Mouse (Mus musculus): Measurements from ENCODE around the gene Kirrel3. TPM values are rescaled to one million over a fixed set of nuclear protein-coding genes. Genes with fewer than 3 reads are reported as not detected.

Gene Kirrel3
- total RNA-seq, 2 experiments from 2014 or later, result 1.3 to 1.7 TPM

GRCm38 (mm10) chr9:34967772-34968171, 482.1 kb downstream of the Kirrel3 start:
- intact Hi-C loops (cut with DNase I), result no loop called here
- DNase-seq, result no peak

- no peak for DNase-seq
- intact Hi-C loops (cut with DNase I), result no loop called here
These were observed 484.3 kb downstream of the Kirrel3 start for GRCm38 (mm10) chr9:34969881-34970490.

- DNase-seq, result no peak
- intact Hi-C loops (cut with DNase I), result no loop called here
These were observed 488.6 kb downstream of the Kirrel3 start for GRCm38 (mm10) chr9:34974326-34974725.

- no peak for DNase-seq
- intact Hi-C loops (cut with DNase I), result no loop called here
These were observed 489.6 kb downstream of the Kirrel3 start for GRCm38 (mm10) chr9:34975245-34975644.

GRCm38 (mm10) chr9:34976596-34977462, 491.1 kb downstream of the Kirrel3 start:
- peak in 1 of 2 experiments; percentile 24 for DNase-seq
- intact Hi-C loops (cut with DNase I), result no loop called here

GRCm38 (mm10) chr9:34977700-34978099, 492.0 kb downstream of the Kirrel3 start:
- no peak for DNase-seq
- intact Hi-C loops (cut with DNase I), result no loop called here

- intact Hi-C loops (cut with DNase I), result no loop called here
- no peak for DNase-seq
These were observed 492.5 kb downstream of the Kirrel3 start for GRCm38 (mm10) chr9:34978229-34978628.

- intact Hi-C loops (cut with DNase I), result no loop called here
These were observed 495.0 kb downstream of the Kirrel3 start for GRCm38 (mm10) chr9:34980516-34981265.

GRCm38 (mm10) chr9:34983513-34984462, 498.1 kb downstream of the Kirrel3 start:
- intact Hi-C loops (cut with DNase I), result loop anchor here (1.0 kb wide), 1 partner anchor 36 kb away; no protein-coding TSS in a partner anchor
- DNase-seq, result peak; percentile 41 to 61

More at GRCm38 (mm10) chr9:34980516-34981265, 495.0 kb downstream of the Kirrel3 start:
- no peak for DNase-seq

GRCm38 (mm10) chr9:34986156-34986555, 500.5 kb downstream of the Kirrel3 start:
- DNase-seq, result no peak
- intact Hi-C loops (cut with DNase I), result no loop called here

GRCm38 (mm10) chr9:34987422-34988148, 501.9 kb downstream of the Kirrel3 start:
- intact Hi-C loops (cut with DNase I), result no loop called here
- DNase-seq, result no peak

GRCm38 (mm10) chr9:34988683-34989082, 503.0 kb downstream of the Kirrel3 start:
- no peak for DNase-seq
- intact Hi-C loops (cut with DNase I), result no loop called here

- DNase-seq, result peak; percentile 32
- intact Hi-C loops (cut with DNase I), result no loop called here
These were observed 506.5 kb downstream of the Kirrel3 start for GRCm38 (mm10) chr9:34992201-34992600.

GRCm38 (mm10) chr9:34993467-34994211, 507.9 kb downstream of the Kirrel3 start:
- intact Hi-C loops (cut with DNase I), result no loop called here
- peak; percentile 90 to 91 for DNase-seq

- intact Hi-C loops (cut with DNase I), result no loop called here
- DNase-seq, result peak in 1 of 2 experiments; percentile 18
These were observed 509.4 kb downstream of the Kirrel3 start for GRCm38 (mm10) chr9:34995078-34995477.

- DNase-seq, result no peak
- intact Hi-C loops (cut with DNase I), result no loop called here
These were observed 510.1 kb downstream of the Kirrel3 start for GRCm38 (mm10) chr9:34995660-34996378.

- intact Hi-C loops (cut with DNase I), result no loop called here
- DNase-seq, result peak; percentile 44 to 48
These were observed 512.5 kb downstream of the Kirrel3 start for GRCm38 (mm10) chr9:34997880-34998865.

Measured in heart, postnatal 10 days (tissue).